8 mouse cellular contexts compared by ENCODE assay signal in the genomic region with DNA sequence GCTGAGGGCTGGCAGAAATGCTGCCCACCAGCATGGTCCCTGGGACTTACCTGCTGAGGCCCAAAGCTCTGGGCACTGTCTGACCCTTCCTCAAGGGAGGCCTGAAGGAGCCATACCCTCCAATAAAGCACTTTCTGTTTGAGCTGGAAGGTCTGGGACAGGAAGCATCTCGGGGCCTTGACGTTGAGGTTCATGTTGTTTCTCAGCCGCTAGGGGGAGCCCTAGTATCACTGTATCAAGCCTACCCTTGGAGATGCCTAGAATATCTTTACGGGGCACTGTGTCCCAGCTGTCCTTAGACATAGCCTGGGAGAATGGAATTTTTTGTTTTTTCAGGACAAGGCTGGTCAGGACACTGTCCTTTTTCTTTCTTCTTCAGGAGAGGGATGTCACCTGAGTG. TPM values are rescaled to one million over a fixed set of nuclear protein-coding genes. Genes with fewer than 3 reads are reported as not detected.
DNase-seq lines count a peak whose midpoint lies in the region; ATAC-seq and TF ChIP-seq lines count a peak whose summit lies in the region.

No protein-coding gene starts in this region.

- no peak overlapping the region for H3K9ac ChIP-seq in CH12.LX (ENCODE audit: insufficient read depth, low read depth)
- no peak overlapping the region for H3K9ac ChIP-seq in embryonic facial prominence, embryonic 11.5 days (replicated peaks; ENCODE audit: low read length)
- H3K9ac ChIP-seq in heart, embryonic 12.5 days: no peak overlapping the region
- no peak overlapping the region for H3K9ac ChIP-seq in kidney, embryonic 15.5 days
- H3K9ac ChIP-seq in liver, embryonic 16.5 days (ENCODE audit: low read depth, low read length): no peak overlapping the region
- no peak overlapping the region for H3K9ac ChIP-seq in neural tube, embryonic 13.5 days

- DNase-seq in CH12.LX (ENCODE audit: extremely low read depth): peak; percentile 85
- peak; percentile 89 for DNase-seq in adrenal gland, postnatal 14 days
- peak; percentile 91 for DNase-seq in embryonic facial prominence, embryonic 11.5 days (ENCODE audit: low spot score)
- DNase-seq in testis, postnatal 10 days (ENCODE audit: low spot score): peak; percentile 84

- H3K4me1 ChIP-seq in CH12.LX (ENCODE audit: control insufficient read depth in 1 of 2, insufficient read depth in 2 of 2): peaks cover 0 to 17% of the 10 kb centered on the region in 2 experiments; a peak in 2 of 4 replicates
- no peaks in the 10 kb centered on the region for H3K4me1 ChIP-seq in embryonic facial prominence, embryonic 11.5 days (ENCODE audit: control insufficient read depth, insufficient read depth, low read length)
- peaks cover 8% of the 10 kb centered on the region for H3K4me1 ChIP-seq in heart, embryonic 12.5 days (replicated peaks)
- no peaks in the 10 kb centered on the region for H3K4me1 ChIP-seq in kidney, embryonic 15.5 days
- no peaks in the 10 kb centered on the region for H3K4me1 ChIP-seq in liver, embryonic 16.5 days (ENCODE audit: control insufficient read depth, low read depth, low read length)
- no peaks in the 10 kb centered on the region for H3K4me1 ChIP-seq in neural tube, embryonic 13.5 days (replicated peaks)

- H3K27ac ChIP-seq in CH12.LX (ENCODE audit: insufficient read depth, low read depth): no peak overlapping the region
- H3K27ac ChIP-seq in embryonic facial prominence, embryonic 11.5 days (replicated peaks; ENCODE audit: low read depth, low read length): no peak overlapping the region
- H3K27ac ChIP-seq in heart, embryonic 12.5 days (ENCODE audit: poor library complexity, severe bottlenecking): no peak overlapping the region
- H3K27ac ChIP-seq in kidney, embryonic 15.5 days: no peak overlapping the region
- H3K27ac ChIP-seq in liver, embryonic 16.5 days (ENCODE audit: low read length): no peak overlapping the region
- no peak overlapping the region for H3K27ac ChIP-seq in neural tube, embryonic 13.5 days (replicated peaks)

- TF ChIP-seq CTCF in CH12.LX (conservative IDR thresholded peaks at IDR 0.05 in 1 of 2, IDR thresholded peaks at IDR 0.05 in 1 of 2; ENCODE audit: low read depth in 2 of 2, low read length in 2 of 2): peak; percentile 88 to 89

- dilution Hi-C loops in CH12.LX (cut with MboI; ENCODE audit: extremely low pct_ligation_motif_present, extremely low pct_unique_long_range_greater_than_20kb, low sequenced_read_pairs): no loop called here

- in situ Hi-C loops in CH12.LX (cut with MboI; ENCODE audit: low pct_ligation_motif_present, low pct_unique_long_range_greater_than_20kb, low sequenced_read_pairs): no loop called here

- no peak for TF ChIP-seq EP300 in CH12.LX (IDR thresholded peaks at IDR 0.05; ENCODE audit: low read length)

- no peaks in the 10 kb centered on the region for H3K79me2 ChIP-seq in CH12.LX (replicated peaks; ENCODE audit: control insufficient read depth, extremely low read depth, insufficient read depth, poor library complexity, severe bottlenecking)

- no peak for TF ChIP-seq POLR2A in CH12.LX (IDR thresholded peaks at IDR 0.05; ENCODE audit: low read depth, low read length)

- no peak overlapping the region for H3K4me3 ChIP-seq in CH12.LX (replicated peaks in 1 of 3; ENCODE audit: low read depth in 2 of 3, low read length in 2 of 3, poor library complexity in 1 of 3)
- H3K4me3 ChIP-seq in embryonic facial prominence, embryonic 11.5 days (ENCODE audit: low read depth, low read length): no peak overlapping the region
- H3K4me3 ChIP-seq in heart, embryonic 12.5 days: no peak overlapping the region
- H3K4me3 ChIP-seq in kidney, embryonic 15.5 days (replicated peaks): no peak overlapping the region
- no peak overlapping the region for H3K4me3 ChIP-seq in liver, embryonic 16.5 days (ENCODE audit: low read depth, low read length)
- no peak overlapping the region for H3K4me3 ChIP-seq in neural tube, embryonic 13.5 days

- WGBS in embryonic facial prominence, embryonic 11.5 days: 4% methylated on average over 4 of the region's 4 CpGs
- under 1% methylated on average over 4 of the region's 4 CpGs for WGBS in heart, embryonic 12.5 days
- WGBS in kidney, embryonic 15.5 days: 0% methylated on average over 4 of the region's 4 CpGs
- WGBS in liver, embryonic 16.5 days (ENCODE audit: insufficient replicate concordance): 3% methylated on average over 4 of the region's 4 CpGs
- WGBS in neural tube, embryonic 13.5 days: under 1% methylated on average over 4 of the region's 4 CpGs

- peaks cover 23 to 65% of the 10 kb centered on the region in 2 experiments for H3K36me3 ChIP-seq in CH12.LX (replicated peaks in 1 of 2; ENCODE audit: control insufficient read depth in 1 of 2, insufficient read depth in 1 of 2, low read length in 1 of 2)
- H3K36me3 ChIP-seq in embryonic facial prominence, embryonic 11.5 days (replicated peaks; ENCODE audit: control insufficient read depth, insufficient read depth, low read depth, low read length): peaks cover under 1% of the 10 kb centered on the region
- H3K36me3 ChIP-seq in heart, embryonic 12.5 days: peaks cover 43% of the 10 kb centered on the region
- H3K36me3 ChIP-seq in kidney, embryonic 15.5 days: peaks cover 57% of the 10 kb centered on the region
- H3K36me3 ChIP-seq in liver, embryonic 16.5 days (ENCODE audit: control insufficient read depth, insufficient read depth): peaks cover 23% of the 10 kb centered on the region
- H3K36me3 ChIP-seq in neural tube, embryonic 13.5 days: peaks cover 54% of the 10 kb centered on the region

- TF ChIP-seq RAD21 in CH12.LX (IDR thresholded peaks at IDR 0.05; ENCODE audit: low read depth, low read length): peak; percentile 78

- peaks cover 3% of the 10 kb centered on the region for H3K27me3 ChIP-seq in CH12.LX (replicated peaks)
- H3K27me3 ChIP-seq in embryonic facial prominence, embryonic 11.5 days (ENCODE audit: control insufficient read depth, insufficient read depth, low read length): no peaks in the 10 kb centered on the region
- H3K27me3 ChIP-seq in heart, embryonic 12.5 days (replicated peaks): no peaks in the 10 kb centered on the region
- H3K27me3 ChIP-seq in kidney, embryonic 15.5 days: no peaks in the 10 kb centered on the region
- H3K27me3 ChIP-seq in liver, embryonic 16.5 days (ENCODE audit: control insufficient read depth, insufficient read depth, low read depth, low read length): no peaks in the 10 kb centered on the region
- no peaks in the 10 kb centered on the region for H3K27me3 ChIP-seq in neural tube, embryonic 13.5 days

- H3K9me3 ChIP-seq in CH12.LX (replicated peaks; ENCODE audit: low read length): no peaks in the 10 kb centered on the region
- no peaks in the 10 kb centered on the region for H3K9me3 ChIP-seq in embryonic facial prominence, embryonic 11.5 days (replicated peaks; ENCODE audit: control insufficient read depth, low read length)
- H3K9me3 ChIP-seq in heart, embryonic 12.5 days (replicated peaks): no peaks in the 10 kb centered on the region
- no peaks in the 10 kb centered on the region for H3K9me3 ChIP-seq in kidney, embryonic 15.5 days (replicated peaks)
- H3K9me3 ChIP-seq in liver, embryonic 16.5 days (replicated peaks; ENCODE audit: control insufficient read depth, low read length): no peaks in the 10 kb centered on the region
- no peaks in the 10 kb centered on the region for H3K9me3 ChIP-seq in neural tube, embryonic 13.5 days

- ATAC-seq in embryonic facial prominence, embryonic 11.5 days (replicated peaks; ENCODE audit: insufficient number of reproducible peaks, low FRiP score, low TSS enrichment, low read depth): no peak; the same call in 1 of the 2 replicates
- ATAC-seq in heart, embryonic 12.5 days (ENCODE audit: insufficient number of reproducible peaks, low FRiP score): peak; percentile 49; the same call in 1 of the 2 replicates
- peak; percentile 37; the same call in 1 of the 2 replicates for ATAC-seq in kidney, embryonic 15.5 days (replicated peaks; ENCODE audit: low FRiP score)
- peak; percentile 68 for ATAC-seq in liver, embryonic 16.5 days (ENCODE audit: low read depth)
- ATAC-seq in neural tube, embryonic 13.5 days (ENCODE audit: low read depth): peak; percentile 52; the same call in 1 of the 2 replicates

- no peak overlapping the region for H3K4me2 ChIP-seq in CH12.LX (ENCODE audit: insufficient read depth, low read depth, poor library complexity, severe bottlenecking)
- no peak overlapping the region for H3K4me2 ChIP-seq in embryonic facial prominence, embryonic 11.5 days (ENCODE audit: low read depth, low read length)
- no peak overlapping the region for H3K4me2 ChIP-seq in heart, embryonic 12.5 days
- H3K4me2 ChIP-seq in kidney, embryonic 15.5 days: no peak overlapping the region
- no peak overlapping the region for H3K4me2 ChIP-seq in liver, embryonic 16.5 days (ENCODE audit: low read depth, low read length)
- no peak overlapping the region for H3K4me2 ChIP-seq in neural tube, embryonic 13.5 days

RNA-seq across cellular contexts. Expression of a gene that starts 6.3 kb away (rescaled TPM):
- total RNA-seq in CH12.LX (2012; rRNA removed) (5.1 and 6.2 TPM in 2 replicates), CH12.LX (2014; rRNA removed) (3.3 and 4.1 TPM in 2 replicates)
- polyA plus RNA-seq in CH12.LX (2012; ENCODE audit: insufficient read length, low read depth): 3.3 and 4.3 TPM in 2 replicates
- total RNA-seq in adrenal gland, postnatal 14 days (2021): 15.4 and 17.5 TPM in 2 replicates
- 25.8 and 27.9 TPM in 2 replicates for polyA plus RNA-seq in embryonic facial prominence, embryonic 11.5 days (2014; fragmentation: Nextera tagmentation; extraction: Ambion mirVana)
- polyA plus RNA-seq in heart, embryonic 12.5 days (2016; fragmentation: Nextera tagmentation; extraction: Ambion mirVana): 14.8 and 15.6 TPM in 2 replicates
- 29.5 and 32.1 TPM in 2 replicates for polyA plus RNA-seq in kidney, embryonic 15.5 days (2015; fragmentation: Nextera tagmentation; extraction: Ambion mirVana)
- polyA plus RNA-seq in liver, embryonic 16.5 days (2015; fragmentation: Nextera tagmentation; extraction: Ambion mirVana): 3.7 and 4.0 TPM in 2 replicates
- polyA plus RNA-seq in neural tube, embryonic 13.5 days (2015; fragmentation: Nextera tagmentation; extraction: Ambion mirVana): 36.8 and 37.4 TPM in 2 replicates

RNA-seq across cellular contexts. Expression of a gene that starts 14.3 kb away (rescaled TPM):
- total RNA-seq in CH12.LX (2012; rRNA removed) (0.25 and 0.34 TPM in 2 replicates), CH12.LX (2014; rRNA removed) (not detected in 2 replicates)
- 0.08 and 0.16 TPM in 2 replicates for polyA plus RNA-seq in CH12.LX (2012; ENCODE audit: insufficient read length, low read depth)
- 2.4 and 4.8 TPM in 2 replicates for total RNA-seq in adrenal gland, postnatal 14 days (2021)
- 0.43 and 0.86 TPM in 2 replicates for polyA plus RNA-seq in embryonic facial prominence, embryonic 11.5 days (2014; fragmentation: Nextera tagmentation; extraction: Ambion mirVana)
- polyA plus RNA-seq in heart, embryonic 12.5 days (2016; fragmentation: Nextera tagmentation; extraction: Ambion mirVana): 0.19 and 0.32 TPM in 2 replicates
- 0.32 and 0.97 TPM in 2 replicates for polyA plus RNA-seq in kidney, embryonic 15.5 days (2015; fragmentation: Nextera tagmentation; extraction: Ambion mirVana)
- polyA plus RNA-seq in liver, embryonic 16.5 days (2015; fragmentation: Nextera tagmentation; extraction: Ambion mirVana): 2.7 and 3.0 TPM in 2 replicates
- polyA plus RNA-seq in neural tube, embryonic 13.5 days (2015; fragmentation: Nextera tagmentation; extraction: Ambion mirVana): 4.1 and 4.9 TPM in 2 replicates

RNA-seq across cellular contexts. Expression of a gene that starts 25.2 kb away (rescaled TPM):
- total RNA-seq in CH12.LX (2012; rRNA removed): 113 and 210 TPM in 2 replicates
- 125 and 159 TPM in 2 replicates for total RNA-seq in CH12.LX (2014; rRNA removed)
- 95.9 and 106 TPM in 2 replicates for polyA plus RNA-seq in CH12.LX (2012; ENCODE audit: insufficient read length, low read depth)
- 144 and 165 TPM in 2 replicates for total RNA-seq in adrenal gland, postnatal 14 days (2021)
- 108 and 129 TPM in 2 replicates for polyA plus RNA-seq in embryonic facial prominence, embryonic 11.5 days (2014; fragmentation: Nextera tagmentation; extraction: Ambion mirVana)
- 220 and 226 TPM in 2 replicates for polyA plus RNA-seq in heart, embryonic 12.5 days (2016; fragmentation: Nextera tagmentation; extraction: Ambion mirVana)
- 149 and 164 TPM in 2 replicates for polyA plus RNA-seq in kidney, embryonic 15.5 days (2015; fragmentation: Nextera tagmentation; extraction: Ambion mirVana)
- 83.0 and 83.2 TPM in 2 replicates for polyA plus RNA-seq in liver, embryonic 16.5 days (2015; fragmentation: Nextera tagmentation; extraction: Ambion mirVana)
- polyA plus RNA-seq in neural tube, embryonic 13.5 days (2015; fragmentation: Nextera tagmentation; extraction: Ambion mirVana): 90.8 and 99.0 TPM in 2 replicates

RNA-seq across cellular contexts. Expression of a gene that starts 57.1 kb away (rescaled TPM):
- total RNA-seq in CH12.LX (2012; rRNA removed) (0.21 TPM in 1 of 2 replicates, not detected in the other), CH12.LX (2014; rRNA removed) (0.23 TPM in 1 of 2 replicates, not detected in the other)
- not detected in 2 replicates for polyA plus RNA-seq in CH12.LX (2012; ENCODE audit: insufficient read length, low read depth)
- total RNA-seq in adrenal gland, postnatal 14 days (2021): 7.2 and 8.4 TPM in 2 replicates
- polyA plus RNA-seq in embryonic facial prominence, embryonic 11.5 days (2014; fragmentation: Nextera tagmentation; extraction: Ambion mirVana): 0.20 TPM in 1 of 2 replicates, not detected in the other
- not detected in 2 replicates for polyA plus RNA-seq in heart, embryonic 12.5 days (2016; fragmentation: Nextera tagmentation; extraction: Ambion mirVana)
- 0.68 and 1.1 TPM in 2 replicates for polyA plus RNA-seq in kidney, embryonic 15.5 days (2015; fragmentation: Nextera tagmentation; extraction: Ambion mirVana)
- not detected in 2 replicates for polyA plus RNA-seq in liver, embryonic 16.5 days (2015; fragmentation: Nextera tagmentation; extraction: Ambion mirVana)
- not detected in 2 replicates for polyA plus RNA-seq in neural tube, embryonic 13.5 days (2015; fragmentation: Nextera tagmentation; extraction: Ambion mirVana)

RNA-seq across cellular contexts. Expression of a gene that starts 58.8 kb away (rescaled TPM):
- total RNA-seq in CH12.LX (2012; rRNA removed) (0.17 TPM in 1 of 2 replicates, not detected in the other), CH12.LX (2014; rRNA removed) (not detected in 2 replicates)
- polyA plus RNA-seq in CH12.LX (2012; ENCODE audit: insufficient read length, low read depth): 0.16 TPM in 1 of 2 replicates, not detected in the other
- not detected in 2 replicates for total RNA-seq in adrenal gland, postnatal 14 days (2021)
- 0.11 TPM in 1 of 2 replicates, not detected in the other for polyA plus RNA-seq in embryonic facial prominence, embryonic 11.5 days (2014; fragmentation: Nextera tagmentation; extraction: Ambion mirVana)
- 0.42 TPM in 1 of 2 replicates, not detected in the other for polyA plus RNA-seq in heart, embryonic 12.5 days (2016; fragmentation: Nextera tagmentation; extraction: Ambion mirVana)
- polyA plus RNA-seq in kidney, embryonic 15.5 days (2015; fragmentation: Nextera tagmentation; extraction: Ambion mirVana): 1.6 TPM in 2 replicates
- polyA plus RNA-seq in liver, embryonic 16.5 days (2015; fragmentation: Nextera tagmentation; extraction: Ambion mirVana): not detected in 2 replicates
- 0.10 and 0.18 TPM in 2 replicates for polyA plus RNA-seq in neural tube, embryonic 13.5 days (2015; fragmentation: Nextera tagmentation; extraction: Ambion mirVana)
